In the genomic region with DNA sequence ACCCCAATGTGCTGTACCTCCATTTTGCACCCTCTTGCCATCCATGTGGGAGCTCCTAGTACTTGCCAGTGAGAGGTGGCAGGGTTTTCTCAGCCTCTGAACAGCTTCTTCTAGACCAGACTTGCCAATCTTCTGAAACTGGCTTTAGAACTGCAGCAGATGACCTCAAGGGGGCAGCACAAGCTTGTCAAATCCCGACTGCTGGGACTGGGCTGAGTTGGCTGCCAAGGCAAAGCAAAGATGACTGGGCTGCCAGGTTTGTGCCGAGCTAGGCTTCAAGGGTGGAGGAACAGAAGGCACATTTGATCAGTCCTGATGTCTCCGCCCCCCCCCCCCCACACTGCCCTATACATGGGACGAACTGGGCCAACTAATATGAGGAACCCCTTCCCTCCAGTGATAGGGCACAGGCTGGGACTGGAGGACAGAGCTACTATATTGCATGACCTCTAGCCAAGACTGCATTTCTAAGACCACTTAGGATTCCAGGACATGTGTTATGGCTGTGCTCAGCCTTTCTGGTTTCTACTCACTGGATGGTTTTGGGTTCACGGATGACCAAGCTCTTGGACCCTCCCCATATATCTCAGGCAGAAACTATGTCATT, we compare ENCODE assay signal across 8 mouse cellular contexts. TPM values are rescaled to one million over a fixed set of nuclear protein-coding genes. Genes with fewer than 3 reads are reported as not detected.
DNase-seq lines count a peak whose midpoint lies in the region; ATAC-seq lines count a peak whose summit lies in the region.

No protein-coding gene starts in this region.

- no peaks in the 10 kb centered on the region for H3K4me1 ChIP-seq in liver, embryonic 12.5 days
- no peaks in the 10 kb centered on the region for H3K4me1 ChIP-seq in limb, embryonic 12.5 days (replicated peaks)

- no peak for ATAC-seq in liver, embryonic 12.5 days
- ATAC-seq in limb, embryonic 12.5 days (ENCODE audit: insufficient number of reproducible peaks, insufficient read depth, low FRiP score, low TSS enrichment, low read depth), result peak; percentile 42; the same call in 1 of the 2 replicates
- 0 out of 2 replicates have a peak, but pooled peaks have one; percentile 27 for ATAC-seq in monocyte, adult 5-6 weeks (replicated peaks; ENCODE audit: insufficient number of reproducible peaks, low FRiP score, low TSS enrichment, poor library complexity, severe bottlenecking)

- H3K27ac ChIP-seq in liver, embryonic 12.5 days, result no peak overlapping the region
- no peak overlapping the region for H3K27ac ChIP-seq in limb, embryonic 12.5 days

- H3K4me3 ChIP-seq in liver, embryonic 12.5 days, result no peak overlapping the region
- no peak overlapping the region for H3K4me3 ChIP-seq in limb, embryonic 12.5 days (replicated peaks)

- no peaks in the 10 kb centered on the region for H3K9me3 ChIP-seq in liver, embryonic 12.5 days (replicated peaks)
- no peaks in the 10 kb centered on the region for H3K9me3 ChIP-seq in limb, embryonic 12.5 days

- DNase-seq in liver, result peak; percentile 62
- peak; percentile 81 for DNase-seq in embryo, embryonic 11 days
- DNase-seq in gastrocnemius, postnatal 36 days, result peak; percentile 72 to 80
- DNase-seq in kidney, adult 9 months, result peak; percentile 81
- DNase-seq in splenic B cell, adult 2 months (ENCODE audit: low read depth, low spot score), result peak; percentile 54

- H3K36me3 ChIP-seq in liver, embryonic 12.5 days, result no peaks in the 10 kb centered on the region
- H3K36me3 ChIP-seq in limb, embryonic 12.5 days, result no peaks in the 10 kb centered on the region
- no peaks in the 10 kb centered on the region for H3K36me3 ChIP-seq in splenic B cell, adult 2 months (ENCODE audit: control insufficient read depth, insufficient read depth, low read length, poor library complexity, severe bottlenecking)

- no peak overlapping the region for H3K4me2 ChIP-seq in liver, embryonic 12.5 days
- H3K4me2 ChIP-seq in limb, embryonic 12.5 days, result no peak overlapping the region

- intact Hi-C loops in gastrocnemius, postnatal 36 days (cut with DNase I), result no loop called here

- H3K27me3 ChIP-seq in liver, embryonic 12.5 days (replicated peaks), result no peaks in the 10 kb centered on the region; the same call in 1 of the 2 replicates
- no peaks in the 10 kb centered on the region for H3K27me3 ChIP-seq in limb, embryonic 12.5 days
- no peaks in the 10 kb centered on the region for H3K27me3 ChIP-seq in splenic B cell, adult 2 months (ENCODE audit: control insufficient read depth, insufficient read depth, low read length, poor library complexity, severe bottlenecking)

- no peak overlapping the region for H3K9ac ChIP-seq in liver, embryonic 12.5 days
- H3K9ac ChIP-seq in limb, embryonic 12.5 days (replicated peaks), result no peak overlapping the region

- WGBS in liver, embryonic 12.5 days (ENCODE audit: insufficient replicate concordance), result 19% methylated on average over 5 of the region's 5 CpGs
- 33% methylated on average over 5 of the region's 5 CpGs for WGBS in limb, embryonic 12.5 days

RNA-seq across cellular contexts. Expression of gene 4930469K13Rik, which starts 51.1 kb away (rescaled TPM):
- not detected in 2 replicates for polyA plus RNA-seq in liver, embryonic 12.5 days (2016; fragmentation: Nextera tagmentation; extraction: Ambion mirVana)
- total RNA-seq in gastrocnemius, postnatal 36 days (2021), result not detected
- not detected in 2 replicates for polyA plus RNA-seq in limb, embryonic 12.5 days (2016; fragmentation: Nextera tagmentation; extraction: Ambion mirVana)
- not detected in 3 replicates for total RNA-seq in monocyte, adult 5-6 weeks (2017)

RNA-seq across cellular contexts. Expression of gene Foxi1, which starts 58.4 kb away (rescaled TPM):
- not detected in 2 replicates for polyA plus RNA-seq in liver, embryonic 12.5 days (2016; fragmentation: Nextera tagmentation; extraction: Ambion mirVana)
- not detected for total RNA-seq in gastrocnemius, postnatal 36 days (2021)
- polyA plus RNA-seq in limb, embryonic 12.5 days (2016; fragmentation: Nextera tagmentation; extraction: Ambion mirVana), result not detected in 2 replicates
- not detected in 3 replicates for total RNA-seq in monocyte, adult 5-6 weeks (2017)
